Mouse (Mus musculus): Measurements from ENCODE around the gene Slc7a15. TPM values are rescaled to one million over a fixed set of nuclear protein-coding genes. Genes with fewer than 3 reads are reported as not detected.

Slc7a15 gene
- polyA plus RNA-seq, 1 experiment: not detected

- no peak for TF ChIP-seq CTCF (IDR thresholded peaks at IDR 0.05; ENCODE audit: extremely low read depth, insufficient read depth, insufficient read length, insufficient replicate concordance)
- no peak for TF ChIP-seq POLR2A (IDR thresholded peaks at IDR 0.05; ENCODE audit: low read depth, low read length)
- DNase-seq (ENCODE audit: low read depth in 1 of 2, low spot score in 2 of 2): no peak
- 52% methylated on average over 15 of the region's 15 CpGs for WGBS
- 0 out of 2 replicates have a peak overlapping the region, but pooled peaks have one; percentile 42 for H3K27ac ChIP-seq (ENCODE audit: insufficient read depth, low read length)
- H3K27me3 ChIP-seq (ENCODE audit: control insufficient read depth, insufficient read depth, low read length): no peaks in the 10 kb centered on the region
- no peak overlapping the region for H3K4me3 ChIP-seq (ENCODE audit: extremely low read depth, insufficient read depth, insufficient read length)
- H3K36me3 ChIP-seq (ENCODE audit: control insufficient read depth, insufficient read depth, low read length): no peaks in the 10 kb centered on the region
- peaks cover 4% of the 10 kb centered on the region; the same call in 1 of the 2 replicates for H3K4me1 ChIP-seq (ENCODE audit: control insufficient read depth, insufficient read depth, insufficient read length)
Measured at GRCm38 (mm10) chr12:8495881-8496678, 102.8 kb downstream of the Slc7a15 start.

GRCm38 (mm10) chr12:8494675-8495074, 104.2 kb downstream of the Slc7a15 start:
- no peak for DNase-seq (ENCODE audit: low read depth in 1 of 2, low spot score in 2 of 2)
- 80% methylated on average over 3 of the region's 3 CpGs for WGBS
- TF ChIP-seq POLR2A (IDR thresholded peaks at IDR 0.05; ENCODE audit: low read depth, low read length) (no peak), CTCF (IDR thresholded peaks at IDR 0.05; ENCODE audit: extremely low read depth, insufficient read depth, insufficient read length, insufficient replicate concordance) (no peak)

GRCm38 (mm10) chr12:8493386-8493785, 105.5 kb downstream of the Slc7a15 start:
- WGBS: 54% methylated on average over 3 of the region's 3 CpGs
- TF ChIP-seq CTCF (IDR thresholded peaks at IDR 0.05; ENCODE audit: extremely low read depth, insufficient read depth, insufficient read length, insufficient replicate concordance): no peak
- no peak for TF ChIP-seq POLR2A (IDR thresholded peaks at IDR 0.05; ENCODE audit: low read depth, low read length)
- no peaks in the 10 kb centered on the region for H3K27me3 ChIP-seq (ENCODE audit: control insufficient read depth, insufficient read depth, low read length)
- no peak overlapping the region for H3K27ac ChIP-seq (ENCODE audit: insufficient read depth, low read length)
- H3K36me3 ChIP-seq (ENCODE audit: control insufficient read depth, insufficient read depth, low read length): no peaks in the 10 kb centered on the region
- DNase-seq (ENCODE audit: low read depth in 1 of 2, low spot score in 2 of 2): no peak
- H3K4me1 ChIP-seq (ENCODE audit: control insufficient read depth, insufficient read depth, insufficient read length): peaks cover 3% of the 10 kb centered on the region; the same call in 1 of the 2 replicates
- no peak overlapping the region for H3K4me3 ChIP-seq (ENCODE audit: extremely low read depth, insufficient read depth, insufficient read length)

More at GRCm38 (mm10) chr12:8494675-8495074, 104.2 kb downstream of the Slc7a15 start:
- no peak overlapping the region for H3K4me3 ChIP-seq (ENCODE audit: extremely low read depth, insufficient read depth, insufficient read length)
- H3K27me3 ChIP-seq (ENCODE audit: control insufficient read depth, insufficient read depth, low read length): no peaks in the 10 kb centered on the region
- H3K36me3 ChIP-seq (ENCODE audit: control insufficient read depth, insufficient read depth, low read length): no peaks in the 10 kb centered on the region
- H3K27ac ChIP-seq (ENCODE audit: insufficient read depth, low read length): no peak overlapping the region
- peaks cover 4% of the 10 kb centered on the region; the same call in 1 of the 2 replicates for H3K4me1 ChIP-seq (ENCODE audit: control insufficient read depth, insufficient read depth, insufficient read length)

- no peak overlapping the region for H3K4me3 ChIP-seq (ENCODE audit: extremely low read depth, insufficient read depth, insufficient read length)
- WGBS: 80% methylated on average over 4 of the region's 4 CpGs
- H3K36me3 ChIP-seq (ENCODE audit: control insufficient read depth, insufficient read depth, low read length): no peaks in the 10 kb centered on the region
- TF ChIP-seq POLR2A (IDR thresholded peaks at IDR 0.05; ENCODE audit: low read depth, low read length): no peak
- TF ChIP-seq CTCF (IDR thresholded peaks at IDR 0.05; ENCODE audit: extremely low read depth, insufficient read depth, insufficient read length, insufficient replicate concordance): no peak
- no peak for DNase-seq (ENCODE audit: low read depth in 1 of 2, low spot score in 2 of 2)
- no peak overlapping the region for H3K27ac ChIP-seq (ENCODE audit: insufficient read depth, low read length)
- no peaks in the 10 kb centered on the region for H3K27me3 ChIP-seq (ENCODE audit: control insufficient read depth, insufficient read depth, low read length)
- H3K4me1 ChIP-seq (ENCODE audit: control insufficient read depth, insufficient read depth, insufficient read length): no peaks in the 10 kb centered on the region
Measured at GRCm38 (mm10) chr12:8489098-8489497, 109.8 kb downstream of the Slc7a15 start.

- DNase-seq (ENCODE audit: low read depth in 1 of 2, low spot score in 2 of 2): no peak
- no peak overlapping the region for H3K27ac ChIP-seq (ENCODE audit: insufficient read depth, low read length)
- no peaks in the 10 kb centered on the region for H3K27me3 ChIP-seq (ENCODE audit: control insufficient read depth, insufficient read depth, low read length)
- no peak for TF ChIP-seq CTCF (IDR thresholded peaks at IDR 0.05; ENCODE audit: extremely low read depth, insufficient read depth, insufficient read length, insufficient replicate concordance)
- no peak for TF ChIP-seq POLR2A (IDR thresholded peaks at IDR 0.05; ENCODE audit: low read depth, low read length)
- WGBS: 88% methylated on average over 4 of the region's 4 CpGs
- no peaks in the 10 kb centered on the region for H3K36me3 ChIP-seq (ENCODE audit: control insufficient read depth, insufficient read depth, low read length)
- H3K4me1 ChIP-seq (ENCODE audit: control insufficient read depth, insufficient read depth, insufficient read length): no peaks in the 10 kb centered on the region
- no peak overlapping the region for H3K4me3 ChIP-seq (ENCODE audit: extremely low read depth, insufficient read depth, insufficient read length)
Measured at GRCm38 (mm10) chr12:8488652-8488980, 110.2 kb downstream of the Slc7a15 start.

- Histone ChIP-seq H3K27me3 (ENCODE audit: control insufficient read depth, insufficient read depth, low read length) (no peaks in the 10 kb centered on the region), H3K27ac (ENCODE audit: insufficient read depth, low read length) (no peak overlapping the region), H3K4me1 (ENCODE audit: control insufficient read depth, insufficient read depth, insufficient read length) (no peaks in the 10 kb centered on the region), H3K4me3 (ENCODE audit: extremely low read depth, insufficient read depth, insufficient read length) (no peak overlapping the region), H3K36me3 (ENCODE audit: control insufficient read depth, insufficient read depth, low read length) (no peaks in the 10 kb centered on the region)
- TF ChIP-seq CTCF (IDR thresholded peaks at IDR 0.05; ENCODE audit: extremely low read depth, insufficient read depth, insufficient read length, insufficient replicate concordance) (no peak), POLR2A (IDR thresholded peaks at IDR 0.05; ENCODE audit: low read depth, low read length) (no peak)
- 73% methylated on average over 5 of the region's 5 CpGs for WGBS
- DNase-seq (ENCODE audit: low read depth in 1 of 2, low spot score in 2 of 2): no peak
Measured at GRCm38 (mm10) chr12:8487959-8488651, 110.8 kb downstream of the Slc7a15 start.

All from spleen, adult 2 months (tissue).